Mouse (Mus musculus) testis, adult 2 months (tissue): ENCODE measurements at regions not wholly inside any gene's neighbourhood (a gene's known extent, or its start where the extent isn't known, plus 50 kb on each side); places are given as distances from the start of the nearest gene placed in this dataset.

ENCODE experiments used
- CTCF ChIP-seq: fragments of 200-500 bp; IDR thresholded peaks from 2 replicates; pipeline ENCODE4 v1.5.1; 2012; ENCODE audit warnings: low read depth, mild to moderate bottlenecking, inconsistent platforms, low read length, moderate library complexity; ENCODE audit not compliant: control insufficient read depth, insufficient read depth, insufficient replicate concordance
- POLR2A ChIP-seq: fragments of 200-500 bp; IDR thresholded peaks from 2 replicates; pipeline ENCODE4 v1.6.1; 2012; ENCODE audit warnings: low read depth, mild to moderate bottlenecking, inconsistent platforms, low read length, moderate library complexity; ENCODE audit not compliant: control insufficient read depth

DNA sequence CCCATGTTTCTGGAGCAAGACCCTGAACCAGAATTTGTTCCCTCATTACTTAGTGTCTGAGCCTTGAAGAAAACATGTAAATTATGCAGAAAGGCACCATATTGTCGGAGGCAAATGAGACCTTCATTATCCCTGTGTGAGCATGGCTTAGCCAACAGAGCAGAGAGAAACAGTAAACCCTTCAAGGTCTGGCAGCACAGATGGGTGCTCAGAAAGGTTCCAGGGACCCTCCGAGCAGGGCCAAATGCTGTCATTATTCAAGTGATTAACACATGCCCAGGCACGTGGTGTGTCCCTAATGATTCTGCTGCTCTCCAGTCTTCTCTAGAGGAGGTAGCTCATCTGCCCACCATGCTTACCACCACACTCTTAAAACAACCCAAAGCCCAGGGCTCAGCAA lies 166.3 kb upstream of the Rad23b start:
- TF ChIP-seq CTCF (no peak), POLR2A (no peak)
